ENCODE assay signal across 8 mouse cellular contexts in the genomic region with DNA sequence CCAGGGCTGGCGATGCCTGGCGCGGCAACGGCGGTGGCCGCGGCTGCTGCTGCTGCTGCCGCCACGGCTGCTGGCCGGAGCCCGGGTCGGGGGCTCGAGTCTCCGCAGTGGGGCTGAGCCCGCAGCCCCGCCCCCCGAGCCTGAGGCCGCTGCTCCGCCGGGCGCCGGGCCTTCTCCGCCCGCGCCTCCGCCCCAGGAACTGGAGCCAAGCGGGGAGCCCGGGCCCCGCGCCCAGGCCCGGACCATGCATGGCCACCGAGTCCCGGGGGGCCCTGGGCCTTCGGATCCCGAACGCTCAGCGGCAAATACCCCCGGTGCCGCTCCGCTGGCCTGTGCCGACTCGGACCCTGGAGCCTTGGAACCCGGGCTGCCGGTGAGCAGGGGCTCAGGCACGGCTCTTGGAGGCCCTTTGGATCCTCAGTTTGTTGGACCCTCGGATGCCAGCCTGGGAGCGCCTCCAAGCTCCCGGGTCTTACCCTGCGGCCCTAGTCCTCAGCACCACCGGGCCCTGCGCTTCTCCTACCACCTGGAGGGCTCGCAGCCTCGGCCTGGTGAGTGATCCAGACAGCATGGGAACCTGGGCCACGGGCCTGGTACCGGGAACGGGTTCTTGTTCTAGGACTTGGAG. TPM values are rescaled to one million over a fixed set of nuclear protein-coding genes. Genes with fewer than 3 reads are reported as not detected.
DNase-seq lines count a peak whose midpoint lies in the region; ATAC-seq lines count a peak whose summit lies in the region.

No protein-coding gene starts in this region.

- peak overlapping the region; percentile 76 for H3K4me2 ChIP-seq in heart, embryonic 13.5 days
- peak overlapping the region; percentile 60 for H3K4me2 ChIP-seq in kidney, embryonic 14.5 days (replicated peaks; ENCODE audit: low read depth, low read length)

- peak overlapping the region; percentile 77 for H3K4me3 ChIP-seq in embryonic facial prominence, embryonic 10.5 days
- peak overlapping the region; percentile 75 for H3K4me3 ChIP-seq in heart, embryonic 13.5 days
- H3K4me3 ChIP-seq in kidney, embryonic 14.5 days (ENCODE audit: low read length), result peak overlapping the region; percentile 66

- peak; percentile 16 to 23 for DNase-seq in layer of hippocampus, postnatal 14 days (ENCODE audit: low spot score in 2 of 2)
- no peak for DNase-seq in layer of hippocampus, adult 11-12 months (ENCODE audit: low spot score)
- DNase-seq in adipocyte (ENCODE audit: low spot score), result peak; percentile 26
- no peak for DNase-seq in embryonic facial prominence, embryonic 10.5 days (ENCODE audit: low spot score)
- peak; percentile 29 to 58 for DNase-seq in lung, postnatal 4 days
- peak; percentile 52 for DNase-seq in testis, postnatal 10 days (ENCODE audit: low spot score)

- H3K9me3 ChIP-seq in embryonic facial prominence, embryonic 10.5 days, result peaks cover 12% of the 10 kb centered on the region; the same call in 1 of the 2 replicates
- no peaks in the 10 kb centered on the region for H3K9me3 ChIP-seq in heart, embryonic 13.5 days
- H3K9me3 ChIP-seq in kidney, embryonic 14.5 days (ENCODE audit: control insufficient read depth, low read length), result no peaks in the 10 kb centered on the region

- H3K27ac ChIP-seq in embryonic facial prominence, embryonic 10.5 days (replicated peaks), result peak overlapping the region; percentile 95
- peak overlapping the region; percentile 89 for H3K27ac ChIP-seq in heart, embryonic 13.5 days (replicated peaks)
- peak overlapping the region; percentile 92 for H3K27ac ChIP-seq in kidney, embryonic 14.5 days (ENCODE audit: low read depth, low read length)

- 25% methylated on average over 56 of the region's 56 CpGs for WGBS in embryonic facial prominence, embryonic 10.5 days
- 13% methylated on average over 51 of the region's 56 CpGs for WGBS in heart, embryonic 13.5 days
- 26% methylated on average over 44 of the region's 56 CpGs for WGBS in kidney, embryonic 14.5 days

- peaks cover 22% of the 10 kb centered on the region for H3K4me1 ChIP-seq in embryonic facial prominence, embryonic 10.5 days
- H3K4me1 ChIP-seq in heart, embryonic 13.5 days, result peaks cover 20% of the 10 kb centered on the region
- 0 out of 2 replicates have a peak, but pooled peaks cover 9% of the 10 kb centered on the region for H3K4me1 ChIP-seq in kidney, embryonic 14.5 days (ENCODE audit: control insufficient read depth, insufficient read depth, low read length)

- peaks cover 5% of the 10 kb centered on the region; the same call in 1 of the 2 replicates for H3K36me3 ChIP-seq in embryonic facial prominence, embryonic 10.5 days (replicated peaks)
- H3K36me3 ChIP-seq in heart, embryonic 13.5 days, result no peaks in the 10 kb centered on the region
- H3K36me3 ChIP-seq in kidney, embryonic 14.5 days (ENCODE audit: control insufficient read depth, insufficient read depth, low read length), result no peaks in the 10 kb centered on the region

- H3K9ac ChIP-seq in heart, embryonic 13.5 days, result peak overlapping the region; percentile 91
- H3K9ac ChIP-seq in kidney, embryonic 14.5 days (ENCODE audit: low read depth, low read length), result peak overlapping the region; percentile 86

- no peak; the same call in 1 of the 2 replicates for ATAC-seq in heart, embryonic 13.5 days (ENCODE audit: extremely low read depth, insufficient number of reproducible peaks, low FRiP score, low TSS enrichment)
- peak; percentile 56; the same call in 1 of the 2 replicates for ATAC-seq in kidney, embryonic 14.5 days (ENCODE audit: low FRiP score, low TSS enrichment)

- peaks cover 24% of the 10 kb centered on the region for H3K27me3 ChIP-seq in embryonic facial prominence, embryonic 10.5 days (replicated peaks; ENCODE audit: low read depth, poor library complexity, severe bottlenecking)
- H3K27me3 ChIP-seq in heart, embryonic 13.5 days (replicated peaks), result no peaks in the 10 kb centered on the region
- no peaks in the 10 kb centered on the region for H3K27me3 ChIP-seq in kidney, embryonic 14.5 days (ENCODE audit: control insufficient read depth, insufficient read depth, low read length)

RNA-seq across cellular contexts. Expression of gene Fgd1, which starts 1.6 kb away (rescaled TPM):
- total RNA-seq in layer of hippocampus, postnatal 14 days (2021), result 10 to 100 TPM; 24.4 to 24.6 TPM
- polyA plus RNA-seq in embryonic facial prominence, embryonic 10.5 days (2016; fragmentation: Nextera tagmentation; extraction: Ambion mirVana), result 12.8 and 13.2 TPM in 2 replicates
- 6.4 and 6.9 TPM in 2 replicates for polyA plus RNA-seq in heart, embryonic 13.5 days (2015; fragmentation: Nextera tagmentation; extraction: Ambion mirVana)
- 16.4 and 18.2 TPM in 2 replicates for polyA plus RNA-seq in kidney, embryonic 14.5 days (2014; fragmentation: Nextera tagmentation; extraction: Ambion mirVana)

RNA-seq across cellular contexts. Expression of gene Gnl3l, which starts 30.4 kb away (rescaled TPM):
- 100 to 1,000 TPM; 198 to 216 TPM for total RNA-seq in layer of hippocampus, postnatal 14 days (2021)
- polyA plus RNA-seq in embryonic facial prominence, embryonic 10.5 days (2016; fragmentation: Nextera tagmentation; extraction: Ambion mirVana), result 39.9 and 42.3 TPM in 2 replicates
- polyA plus RNA-seq in heart, embryonic 13.5 days (2015; fragmentation: Nextera tagmentation; extraction: Ambion mirVana), result 22.4 and 23.3 TPM in 2 replicates
- polyA plus RNA-seq in kidney, embryonic 14.5 days (2014; fragmentation: Nextera tagmentation; extraction: Ambion mirVana), result 20.2 and 31.3 TPM in 2 replicates

RNA-seq across cellular contexts. Expression of gene Tsr2, which starts 48.8 kb away (rescaled TPM):
- 10 to 100 TPM; 51.2 to 61.5 TPM for total RNA-seq in layer of hippocampus, postnatal 14 days (2021)
- polyA plus RNA-seq in embryonic facial prominence, embryonic 10.5 days (2016; fragmentation: Nextera tagmentation; extraction: Ambion mirVana), result 52.2 and 58.9 TPM in 2 replicates
- 16.7 and 20.0 TPM in 2 replicates for polyA plus RNA-seq in heart, embryonic 13.5 days (2015; fragmentation: Nextera tagmentation; extraction: Ambion mirVana)
- polyA plus RNA-seq in kidney, embryonic 14.5 days (2014; fragmentation: Nextera tagmentation; extraction: Ambion mirVana), result 42.0 and 46.1 TPM in 2 replicates

Comparison
In these comparisons a context has a peak if more than half of its experiments do, and no peak if none do; other contexts are left out.
1. DNase-seq: peak in layer of hippocampus, postnatal 14 days (2 of 2), adipocyte (single experiment), lung, postnatal 4 days (2 of 2) and testis, postnatal 10 days (single experiment); none in layer of hippocampus, adult 11-12 months (single experiment) and embryonic facial prominence, embryonic 10.5 days (single experiment).
2. Peak in every context shown above with its lines, with median percentiles within 50 percentile points of each other: H3K27ac ChIP-seq and H3K4me3 ChIP-seq.